Mouse (Mus musculus): ENCODE data around the gene Pom121.
"Not testable (repeated sequence)": the region's sequence is repeated elsewhere in the genome, so short reads cannot be mapped to it uniquely, and the experiment has no call there.

The Pom121 gene

DNA sequence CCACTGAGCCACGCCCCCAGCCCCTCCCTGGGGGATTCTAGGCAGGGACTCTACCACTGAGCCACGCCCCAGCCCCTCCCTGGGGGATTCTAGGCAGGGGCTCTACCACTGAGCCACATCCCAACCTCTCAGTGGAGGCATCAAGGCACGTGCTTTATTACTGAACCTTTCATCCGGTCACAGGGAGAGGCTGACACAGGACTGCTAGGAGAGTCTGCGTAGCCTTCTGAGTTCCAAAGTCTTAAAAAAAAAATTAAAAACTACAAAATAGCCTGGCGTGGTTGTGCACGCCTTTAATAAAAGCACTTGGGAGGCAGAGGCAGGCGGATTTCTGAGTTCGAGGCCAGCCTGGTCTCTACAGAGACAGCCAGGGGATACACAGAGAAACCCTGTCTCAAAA is 25.1 kb downstream of the Pom121 start:
- DNase-seq (ENCODE audit: low read depth, low spot score): not testable (repeated sequence)

GRCm38 (mm10) chr5:135368312-135368711 is 26.0 kb downstream of the Pom121 start:
- DNase-seq (ENCODE audit: low read depth, low spot score): no peak

- no peak for DNase-seq (ENCODE audit: low read depth, low spot score)
Measured at GRCm38 (mm10) chr5:135367841-135368240, 26.5 kb downstream of the Pom121 start.

DNA sequence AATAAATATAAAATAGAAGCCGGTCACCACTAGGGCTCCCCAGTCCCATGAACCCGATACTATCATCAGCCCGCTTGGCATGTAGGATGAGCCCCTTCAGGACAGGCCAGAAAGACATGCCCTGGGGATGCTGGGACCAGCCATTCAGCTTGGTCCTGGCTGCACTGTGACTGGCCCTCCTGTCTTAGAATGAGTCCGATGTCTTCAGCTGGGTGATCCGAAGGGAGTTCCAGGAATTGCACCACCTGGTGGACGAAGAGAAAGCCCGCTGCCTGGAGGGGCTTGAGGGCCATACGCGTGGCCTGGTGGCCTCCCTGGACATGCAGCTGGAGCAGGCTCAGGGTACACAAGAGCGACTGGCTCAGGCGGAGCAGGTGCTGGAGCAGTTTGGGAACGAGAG is 30.8 kb downstream of the Pom121 start:
- DNase-seq (ENCODE audit: low read depth, low spot score): peak; percentile 71

- DNase-seq (ENCODE audit: low read depth, low spot score): no peak
Measured at GRCm38 (mm10) chr5:135362572-135362971, 31.8 kb downstream of the Pom121 start.

DNA sequence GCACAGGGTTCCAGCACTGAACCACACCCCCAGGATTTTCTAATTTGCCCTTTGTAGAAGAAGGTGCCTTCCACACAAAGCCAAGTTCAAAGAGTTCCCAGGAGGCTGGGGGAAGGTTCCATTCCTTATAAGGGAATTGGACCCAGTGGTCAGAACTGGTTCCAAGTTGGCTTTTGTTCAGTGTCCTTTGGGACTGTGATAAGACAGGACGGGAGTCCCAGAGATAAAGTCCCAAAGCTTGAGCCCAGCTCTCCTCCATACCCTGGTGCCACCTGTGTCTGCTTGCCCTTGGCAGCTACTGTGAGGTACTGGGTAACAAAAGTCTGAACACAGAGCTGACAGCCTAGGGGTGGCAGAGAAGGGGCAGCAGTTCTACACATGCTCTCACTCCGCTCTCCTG is 34.6 kb downstream of the Pom121 start:
- DNase-seq (ENCODE audit: low read depth, low spot score): no peak

DNA sequence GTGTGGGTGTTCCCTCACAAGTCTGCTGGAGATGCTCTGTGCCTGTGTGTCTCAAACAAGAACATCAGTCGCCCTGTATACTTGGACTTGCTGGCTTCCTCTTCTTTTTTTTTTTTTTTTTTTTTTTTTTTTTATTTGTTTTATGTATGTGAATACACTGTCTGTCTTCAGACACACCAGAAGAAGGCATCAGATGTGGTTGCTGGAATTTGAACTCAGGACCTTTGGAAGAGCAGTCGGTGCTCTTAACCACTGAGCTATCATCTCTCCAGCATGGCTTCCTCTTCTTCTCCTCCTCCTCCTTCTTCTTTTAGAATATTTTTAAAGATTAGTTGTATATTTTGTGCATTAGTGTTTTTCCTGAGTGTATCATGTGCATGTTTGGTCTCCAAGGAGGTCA is 36.8 kb downstream of the Pom121 start:
- DNase-seq (ENCODE audit: low read depth, low spot score): no peak

DNA sequence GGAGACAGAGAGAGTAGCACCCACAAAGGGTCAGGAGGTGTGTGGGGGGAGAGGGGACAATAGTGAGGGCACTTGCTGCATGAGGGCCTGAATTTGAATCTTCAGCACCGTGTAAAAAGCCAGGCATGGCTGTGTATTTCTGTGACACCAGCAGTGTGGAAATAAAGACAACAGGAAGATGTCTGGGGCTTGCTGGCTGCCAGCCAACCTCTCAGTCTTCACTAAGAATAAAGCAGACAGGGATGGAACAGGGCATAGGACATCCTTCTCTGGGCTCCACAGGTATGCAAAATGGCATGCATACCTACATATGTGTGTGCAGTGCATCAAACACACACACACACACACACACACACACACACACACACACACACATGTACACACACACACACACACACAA is 38.3 kb downstream of the Pom121 start:
- no peak for DNase-seq (ENCODE audit: low read depth, low spot score)

GRCm38 (mm10) chr5:135353564-135353963 is 40.8 kb downstream of the Pom121 start:
- peak; percentile 54 for DNase-seq (ENCODE audit: low read depth, low spot score)

GRCm38 (mm10) chr5:135352995-135353394 is 41.4 kb downstream of the Pom121 start, which contains the start of gene Trim50:
TSS of gene Trim50 (plus strand) at chr5:135353295.
- no peak for DNase-seq (ENCODE audit: low read depth, low spot score)

DNA sequence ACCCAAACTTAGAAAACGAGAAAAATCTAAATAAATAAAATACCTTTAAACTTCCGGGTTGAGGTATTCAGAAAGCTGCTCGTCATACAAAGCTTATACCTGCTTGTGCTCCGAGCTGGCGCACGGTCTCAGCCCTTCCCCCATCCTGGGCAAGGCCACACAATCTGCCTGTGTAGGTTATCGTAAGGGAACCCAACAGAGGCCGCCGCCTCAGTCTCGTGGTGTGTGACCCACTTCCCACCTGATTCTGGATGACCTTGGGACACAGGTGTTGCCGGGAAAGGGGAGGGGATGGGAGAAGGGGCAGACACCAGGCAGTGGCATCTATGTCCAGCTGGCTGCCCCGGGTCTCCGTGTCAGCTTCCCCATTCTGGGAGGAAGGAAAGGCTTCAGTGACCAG is 42.7 kb downstream of the Pom121 start:
- no peak for DNase-seq (ENCODE audit: low read depth, low spot score)

DNA sequence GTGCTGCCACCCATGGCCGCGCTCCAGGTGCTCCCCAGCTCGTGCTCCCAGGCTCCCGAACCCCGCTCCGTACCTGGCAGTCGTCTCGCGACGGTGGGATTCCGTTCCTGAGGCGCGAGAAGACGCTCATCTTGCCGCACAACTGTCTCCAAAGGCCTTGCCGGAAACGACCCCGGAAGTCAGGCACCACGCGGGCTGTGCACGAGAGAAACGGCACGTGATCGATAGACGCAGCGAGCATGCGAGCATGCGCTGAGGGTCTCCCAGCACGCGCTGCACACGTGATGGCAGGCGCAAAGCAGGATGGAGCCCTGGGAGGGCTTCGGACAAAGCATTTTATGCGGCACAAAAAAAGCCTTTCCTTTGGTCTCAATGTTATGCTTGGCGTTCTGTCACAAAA is 44.5 kb downstream of the Pom121 start, which contains the start of gene Fkbp6:
Gene Fkbp6 (minus strand): TSS at position 183 of the 400 bp plus-strand sequence.
- DNase-seq (ENCODE audit: low read depth, low spot score): no peak

GRCm38 (mm10) chr5:135347511-135348011 is 46.8 kb downstream of the Pom121 start:
- DNase-seq (ENCODE audit: low read depth, low spot score): no peak

- no peak for DNase-seq (ENCODE audit: low read depth, low spot score)
Measured at GRCm38 (mm10) chr5:135346430-135346829, 47.9 kb downstream of the Pom121 start.

DNA sequence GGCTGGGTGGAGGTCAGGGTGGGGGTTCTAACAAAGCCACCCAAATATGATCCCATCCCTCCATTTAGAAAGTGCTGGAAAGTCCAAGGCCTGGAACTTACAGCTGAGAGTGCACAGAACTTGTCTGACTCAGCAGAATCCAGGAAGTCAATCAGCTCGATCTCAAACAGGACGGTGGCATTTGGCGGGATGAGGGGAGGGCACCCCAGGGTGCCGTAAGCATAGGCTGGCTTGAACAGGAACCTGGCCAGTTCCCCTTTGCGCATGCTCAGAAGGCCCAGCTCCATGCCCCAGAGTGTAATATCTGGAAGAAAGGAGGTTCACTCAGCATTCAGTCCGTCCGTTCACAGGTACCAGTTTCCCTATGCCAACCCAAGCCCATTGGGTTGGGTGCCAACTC is 48.4 kb downstream of the Pom121 start:
- no peak for DNase-seq (ENCODE audit: low read depth, low spot score)

DNA sequence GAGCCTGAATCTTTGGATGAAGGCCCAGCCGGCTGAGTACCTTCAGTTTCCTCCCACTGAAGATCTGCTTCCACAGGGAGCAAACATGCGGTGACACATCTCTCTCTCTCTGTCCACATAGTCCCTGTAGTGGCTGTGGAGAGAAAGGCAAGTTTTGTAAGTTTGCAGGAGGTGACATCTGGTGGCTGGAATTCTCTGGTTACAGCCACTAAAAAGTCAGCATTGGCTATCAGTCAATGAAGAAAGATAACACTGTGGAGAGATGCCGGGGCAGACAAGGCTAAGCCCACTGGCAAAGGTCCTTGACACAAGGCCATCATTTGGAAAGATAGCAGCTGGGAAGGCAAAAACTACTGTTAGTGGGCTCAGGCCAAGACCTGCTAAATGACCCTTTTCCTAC is 56.8 kb downstream of the Pom121 start:
- DNase-seq (ENCODE audit: low read depth, low spot score): no peak

- DNase-seq (ENCODE audit: low read depth, low spot score): no peak
Measured at GRCm38 (mm10) chr5:135331161-135331560, 63.2 kb downstream of the Pom121 start.

- DNase-seq (ENCODE audit: low read depth, low spot score): no peak
Measured at GRCm38 (mm10) chr5:135330201-135330600, 64.1 kb downstream of the Pom121 start.

- no peak for DNase-seq (ENCODE audit: low read depth, low spot score)
Measured at GRCm38 (mm10) chr5:135329471-135329870, 64.9 kb downstream of the Pom121 start.

Data from mesoderm, embryonic 11.5 days (tissue).